Mouse (Mus musculus) limb, embryonic 13.5 days (tissue): ENCODE measurements at regions not wholly inside any gene's neighbourhood (a gene's known extent, or its start where the extent isn't known, plus 50 kb on each side); places are given as distances from the start of the nearest gene placed in this dataset.
A peak's percentile ranks its signal among the peaks of the same experiment; 100 is the strongest.

ENCODE experiments used
- ATAC-seq: fragments of 200-750 bp; cut with Nextera tagmentation; 2 replicates; pipeline ENCODE4 v1.8.0; 2017; ENCODE audit warnings: low read depth, moderate number of reproducible peaks, moderate TSS enrichment; ENCODE audit not compliant: low FRiP score
- H3K27ac ChIP-seq: fragments of 300-500 bp; sonication (generic); 2 replicates; pipeline ENCODE4 v1.5.1; 2015; ENCODE audit warnings: inconsistent platforms, mild to moderate bottlenecking, moderate library complexity
- H3K27me3 ChIP-seq: fragments of 300-500 bp; sonication (generic); 2 replicates; pipeline ENCODE4 v1.6.1; 2015; ENCODE audit warnings: mild to moderate bottlenecking, inconsistent platforms
- H3K36me3 ChIP-seq: fragments of 300-500 bp; sonication (generic); 2 replicates; pipeline ENCODE4 v1.6.1; 2015; ENCODE audit warnings: inconsistent platforms, mild to moderate bottlenecking, moderate library complexity
- H3K4me1 ChIP-seq: fragments of 300-500 bp; sonication (generic); 2 replicates; pipeline ENCODE4 v1.6.1; 2015; ENCODE audit warnings: inconsistent platforms
- H3K4me2 ChIP-seq: fragments of 300-500 bp; sonication (generic); replicated peaks from 2 replicates; pipeline ENCODE4 v1.6.1; 2015; ENCODE audit warnings: inconsistent platforms, mild to moderate bottlenecking, moderate library complexity
- H3K4me3 ChIP-seq: fragments of 300-500 bp; sonication (generic); 2 replicates; pipeline ENCODE4 v1.5.1; 2015; ENCODE audit warnings: moderate library complexity, mild to moderate bottlenecking, inconsistent platforms
- H3K9ac ChIP-seq: fragments of 300-500 bp; sonication (generic); 2 replicates; pipeline ENCODE4 v1.6.1; 2015; ENCODE audit warnings: mild to moderate bottlenecking, inconsistent platforms
- H3K9me3 ChIP-seq: fragments of 300-500 bp; sonication (generic); 2 replicates; pipeline ENCODE4 v1.6.1; 2016; ENCODE audit warnings: inconsistent platforms
- WGBS: fragments of 180-500 bp; shearing (Covaris S2); methylation state at CpG from one replicate; pipeline ENCODE4 v1.1.7; 2015; 5-methylcytosine and 5-hydroxymethylcytosine counted together

GRCm38 (mm10) chr7:129772540-129773331, 181.1 kb downstream of the Wdr11 start:
- Histone ChIP-seq H3K4me1 (peaks cover 35% of the 10 kb centered on the region), H3K4me2 (no peak overlapping the region), H3K27ac (0 out of 2 replicates have a peak overlapping the region, but pooled peaks have one; percentile 15), H3K9ac (0 out of 2 replicates have a peak overlapping the region, but pooled peaks have one; percentile 39), H3K4me3 (no peak overlapping the region), H3K9me3 (no peaks in the 10 kb centered on the region), H3K27me3 (peaks cover 20% of the 10 kb centered on the region; the same call in 1 of the 2 replicates), H3K36me3 (no peaks in the 10 kb centered on the region)
- WGBS, result 55% methylated on average over 11 of the region's 11 CpGs
- ATAC-seq, result no peak

DNA sequence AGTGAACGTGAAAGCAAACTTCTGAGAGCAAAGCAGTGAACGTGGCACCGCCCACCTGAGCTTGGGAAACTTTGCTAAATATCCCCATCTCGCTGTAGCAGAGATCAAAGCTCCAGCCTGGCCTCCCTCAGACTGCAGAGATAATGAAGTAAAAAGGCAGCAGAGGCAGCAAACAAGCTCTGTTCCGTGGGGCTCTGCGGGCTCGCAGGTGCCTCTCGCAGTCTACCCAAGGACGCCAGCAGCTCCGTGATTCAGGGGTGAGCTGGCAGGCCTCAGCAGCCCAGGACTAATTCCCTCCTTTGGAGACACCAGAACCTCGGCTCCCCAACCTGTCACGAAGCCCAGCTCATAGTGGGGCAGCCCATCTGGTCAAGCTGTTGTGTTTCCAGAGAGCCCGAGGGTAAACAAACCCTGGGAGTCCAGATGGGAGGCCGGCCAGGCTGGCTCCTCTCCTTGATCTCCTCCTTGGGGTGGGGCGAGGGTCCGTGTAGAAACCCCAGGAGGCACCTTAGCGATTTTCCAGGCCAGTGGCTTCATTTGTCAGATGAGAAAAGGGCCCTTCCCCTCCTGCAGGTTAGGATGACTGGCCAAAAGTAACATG, 182.7 kb downstream of the Wdr11 start:
- ATAC-seq, result 0 out of 2 replicates have a peak, but pooled peaks have one; percentile 33
- Histone ChIP-seq H3K4me2 (peak overlapping the region; percentile 53), H3K36me3 (no peaks in the 10 kb centered on the region), H3K9me3 (no peaks in the 10 kb centered on the region), H3K27me3 (peaks cover 22% of the 10 kb centered on the region), H3K27ac (peak overlapping the region; percentile 63), H3K4me3 (peak overlapping the region; percentile 14), H3K9ac (peak overlapping the region; percentile 45), H3K4me1 (peaks cover 43% of the 10 kb centered on the region)
- 4% methylated on average over 17 of the region's 17 CpGs for WGBS

GRCm38 (mm10) chr7:129775189-129775588, 183.5 kb downstream of the Wdr11 start:
- no peak overlapping the region for H3K27ac ChIP-seq
- ATAC-seq, result no peak
- H3K36me3 ChIP-seq, result no peaks in the 10 kb centered on the region
- H3K9ac ChIP-seq, result no peak overlapping the region
- peaks cover 43% of the 10 kb centered on the region for H3K4me1 ChIP-seq
- H3K4me3 ChIP-seq, result no peak overlapping the region
- 35% methylated on average over 11 of the region's 11 CpGs for WGBS
- no peak overlapping the region for H3K4me2 ChIP-seq
- no peaks in the 10 kb centered on the region for H3K9me3 ChIP-seq
- peaks cover 27% of the 10 kb centered on the region for H3K27me3 ChIP-seq

DNA sequence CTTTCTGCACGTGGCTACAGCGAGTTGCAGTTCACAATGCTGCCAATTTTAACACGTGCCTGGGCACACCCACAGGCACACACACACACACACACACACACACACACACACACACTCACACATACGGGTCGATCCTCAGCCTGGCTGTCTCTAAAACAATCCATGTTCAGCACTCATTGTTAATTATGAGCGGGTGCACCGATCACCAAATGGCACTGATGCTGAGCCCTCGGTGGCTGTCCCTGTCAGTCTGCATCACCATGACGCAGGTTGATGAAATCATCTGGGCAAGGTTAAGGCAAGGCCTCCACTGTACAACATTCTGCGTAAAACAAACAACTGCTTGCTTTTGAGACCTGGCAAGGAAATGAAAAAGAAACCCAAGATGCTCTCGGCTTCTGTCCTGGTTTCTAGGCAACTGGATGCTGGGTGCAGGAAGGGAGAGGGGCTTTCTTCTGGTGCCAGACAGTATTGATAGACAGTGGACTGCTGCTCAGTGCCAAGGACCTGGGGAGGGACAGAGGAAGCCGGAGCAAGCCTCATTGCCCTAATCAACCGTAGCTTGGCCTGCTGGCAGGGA, 187.3 kb downstream of the Wdr11 start:
- Histone ChIP-seq H3K4me2 (no peak overlapping the region), H3K4me1 (peaks cover 30% of the 10 kb centered on the region), H3K9ac (no peak overlapping the region), H3K27ac (no peak overlapping the region), H3K9me3 (no peaks in the 10 kb centered on the region), H3K36me3 (no peaks in the 10 kb centered on the region), H3K4me3 (no peak overlapping the region), H3K27me3 (peaks cover 19% of the 10 kb centered on the region)
- WGBS, result 66% methylated on average over 13 of the region's 13 CpGs
- ATAC-seq, result no peak

GRCm38 (mm10) chr7:129779939-129780338, 188.3 kb downstream of the Wdr11 start:
- Histone ChIP-seq H3K4me2 (no peak overlapping the region), H3K27ac (no peak overlapping the region), H3K4me3 (no peak overlapping the region), H3K27me3 (peaks cover 17% of the 10 kb centered on the region), H3K9me3 (no peaks in the 10 kb centered on the region), H3K4me1 (peaks cover 20% of the 10 kb centered on the region; the same call in 1 of the 2 replicates), H3K36me3 (no peaks in the 10 kb centered on the region), H3K9ac (no peak overlapping the region)
- no peak for ATAC-seq
- 82% methylated on average over 6 of the region's 6 CpGs for WGBS

- no peak overlapping the region for H3K27ac ChIP-seq
- no peak overlapping the region for H3K4me2 ChIP-seq
- H3K9me3 ChIP-seq, result no peaks in the 10 kb centered on the region
- peaks cover 15% of the 10 kb centered on the region; the same call in 1 of the 2 replicates for H3K4me1 ChIP-seq
- ATAC-seq, result no peak
- H3K9ac ChIP-seq, result no peak overlapping the region
- no peaks in the 10 kb centered on the region for H3K36me3 ChIP-seq
- no peak overlapping the region for H3K4me3 ChIP-seq
- peaks cover 12% of the 10 kb centered on the region for H3K27me3 ChIP-seq
- WGBS, result 77% methylated on average over 3 of the region's 3 CpGs
Observed at GRCm38 (mm10) chr7:129781756-129782155, 190.1 kb downstream of the Wdr11 start.

GRCm38 (mm10) chr7:129784966-129785365, 193.3 kb downstream of the Wdr11 start:
- Histone ChIP-seq H3K27me3 (no peaks in the 10 kb centered on the region), H3K4me3 (no peak overlapping the region), H3K4me2 (no peak overlapping the region), H3K9me3 (no peaks in the 10 kb centered on the region), H3K36me3 (no peaks in the 10 kb centered on the region), H3K4me1 (peaks cover 20% of the 10 kb centered on the region), H3K27ac (no peak overlapping the region), H3K9ac (no peak overlapping the region)
- 67% methylated on average over 4 of the region's 4 CpGs for whole genome bisulfite sequencing
- no peak for ATAC-seq

- no peaks in the 10 kb centered on the region for H3K27me3 ChIP-seq
- H3K36me3 ChIP-seq, result no peaks in the 10 kb centered on the region
- no peak overlapping the region for H3K9ac ChIP-seq
- H3K4me1 ChIP-seq, result peaks cover 28% of the 10 kb centered on the region
- H3K4me2 ChIP-seq, result no peak overlapping the region
- no peak overlapping the region for H3K27ac ChIP-seq
- WGBS, result 67% methylated on average over 2 of the region's 2 CpGs
- H3K9me3 ChIP-seq, result no peaks in the 10 kb centered on the region
- no peak overlapping the region for H3K4me3 ChIP-seq
- ATAC-seq, result no peak
Observed at GRCm38 (mm10) chr7:129787011-129787410, 195.3 kb downstream of the Wdr11 start.

DNA sequence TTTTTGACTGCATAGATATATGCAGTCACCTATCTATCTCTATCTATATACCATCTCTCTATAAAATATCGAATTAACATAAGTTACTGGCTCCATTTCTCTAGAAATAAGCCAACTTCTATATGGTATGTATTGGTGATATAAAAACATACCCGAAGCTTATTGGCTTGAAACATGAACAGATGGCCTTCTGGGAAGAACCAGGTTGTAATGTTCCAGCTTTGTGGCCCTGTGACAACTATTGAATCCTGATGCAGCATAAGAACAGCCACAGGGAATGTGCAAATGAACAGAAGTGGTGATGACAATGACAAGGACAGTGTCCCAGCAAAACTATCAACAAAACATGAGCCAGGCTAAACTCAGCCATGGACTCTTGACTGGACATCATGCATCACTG, 196.1 kb downstream of the Wdr11 start:
- no peak for ATAC-seq
- 86% methylated on average over 2 of the region's 2 CpGs for WGBS
- peaks cover 22% of the 10 kb centered on the region for H3K4me1 ChIP-seq

GRCm38 (mm10) chr7:129789461-129789860, 197.8 kb downstream of the Wdr11 start:
- H3K4me3 ChIP-seq, result no peak overlapping the region
- H3K36me3 ChIP-seq, result no peaks in the 10 kb centered on the region
- H3K4me2 ChIP-seq, result no peak overlapping the region
- peaks cover 20% of the 10 kb centered on the region for H3K4me1 ChIP-seq
- no peak overlapping the region for H3K27ac ChIP-seq
- no peaks in the 10 kb centered on the region for H3K9me3 ChIP-seq
- H3K27me3 ChIP-seq, result no peaks in the 10 kb centered on the region
- H3K9ac ChIP-seq, result peak overlapping the region; percentile 21; the same call in 1 of the 2 replicates
- 15% methylated on average over 6 of the region's 6 CpGs for WGBS
- peak; percentile 44; the same call in 1 of the 2 replicates for ATAC-seq

More for the DNA sequence above, 196.1 kb downstream of the Wdr11 start:
- no peak overlapping the region for H3K9ac ChIP-seq
- H3K4me2 ChIP-seq, result no peak overlapping the region
- H3K27me3 ChIP-seq, result no peaks in the 10 kb centered on the region
- H3K9me3 ChIP-seq, result no peaks in the 10 kb centered on the region
- H3K4me3 ChIP-seq, result no peak overlapping the region
- no peak overlapping the region for H3K27ac ChIP-seq
- H3K36me3 ChIP-seq, result no peaks in the 10 kb centered on the region

- no peaks in the 10 kb centered on the region for H3K36me3 ChIP-seq
- no peak overlapping the region for H3K4me3 ChIP-seq
- H3K27me3 ChIP-seq, result no peaks in the 10 kb centered on the region
- ATAC-seq, result no peak
- peaks cover 20% of the 10 kb centered on the region for H3K4me1 ChIP-seq
- no peak overlapping the region for H3K4me2 ChIP-seq
- H3K9me3 ChIP-seq, result no peaks in the 10 kb centered on the region
- H3K27ac ChIP-seq, result no peak overlapping the region
- H3K9ac ChIP-seq, result no peak overlapping the region
- 43% methylated on average over 6 of the region's 6 CpGs for WGBS
Observed at GRCm38 (mm10) chr7:129790590-129791449, 199.2 kb downstream of the Wdr11 start.
